Mouse (Mus musculus) cerebellum, adult 8-10 months (tissue): Measurements from ENCODE around the gene Snorc.
"Not testable (repeated sequence)": the region's sequence is repeated elsewhere in the genome, so short reads cannot be mapped to it uniquely, and the experiment has no call there.

ENCODE experiments used
- DNase-seq: peaks from one replicate; pipeline ENCODE4 v3.0.0; 2022

Gene Snorc

GRCm38 (mm10) chr1:87469971-87470370, at the start of gene Snorc:
TSS of gene Snorc (plus strand) at chr1:87470271.
- not testable (repeated sequence) for DNase-seq

DNA sequence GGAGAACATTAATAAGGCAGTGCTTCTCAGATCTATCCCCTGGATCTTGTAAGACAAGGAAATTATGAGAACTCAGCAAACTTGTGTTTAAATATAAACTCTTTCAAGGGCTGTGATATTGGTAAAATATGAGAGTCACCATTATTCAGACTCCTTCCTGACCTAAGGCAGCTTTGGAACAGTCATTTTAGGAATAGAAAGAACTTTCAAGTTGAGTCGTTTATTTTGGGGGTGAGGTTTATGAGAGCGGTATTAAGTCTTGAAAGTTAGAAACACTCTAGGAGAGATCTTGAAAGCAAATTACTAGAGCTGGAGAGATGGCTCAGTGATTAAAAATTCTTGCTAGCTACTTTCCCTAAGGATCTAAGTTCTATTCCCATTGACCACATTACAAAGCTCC, 34.9 kb upstream of the Snorc start:
- DNase-seq: no peak

- DNase-seq: no peak
Measured at GRCm38 (mm10) chr1:87436583-87436982, 33.5 kb upstream of the Snorc start.

DNA sequence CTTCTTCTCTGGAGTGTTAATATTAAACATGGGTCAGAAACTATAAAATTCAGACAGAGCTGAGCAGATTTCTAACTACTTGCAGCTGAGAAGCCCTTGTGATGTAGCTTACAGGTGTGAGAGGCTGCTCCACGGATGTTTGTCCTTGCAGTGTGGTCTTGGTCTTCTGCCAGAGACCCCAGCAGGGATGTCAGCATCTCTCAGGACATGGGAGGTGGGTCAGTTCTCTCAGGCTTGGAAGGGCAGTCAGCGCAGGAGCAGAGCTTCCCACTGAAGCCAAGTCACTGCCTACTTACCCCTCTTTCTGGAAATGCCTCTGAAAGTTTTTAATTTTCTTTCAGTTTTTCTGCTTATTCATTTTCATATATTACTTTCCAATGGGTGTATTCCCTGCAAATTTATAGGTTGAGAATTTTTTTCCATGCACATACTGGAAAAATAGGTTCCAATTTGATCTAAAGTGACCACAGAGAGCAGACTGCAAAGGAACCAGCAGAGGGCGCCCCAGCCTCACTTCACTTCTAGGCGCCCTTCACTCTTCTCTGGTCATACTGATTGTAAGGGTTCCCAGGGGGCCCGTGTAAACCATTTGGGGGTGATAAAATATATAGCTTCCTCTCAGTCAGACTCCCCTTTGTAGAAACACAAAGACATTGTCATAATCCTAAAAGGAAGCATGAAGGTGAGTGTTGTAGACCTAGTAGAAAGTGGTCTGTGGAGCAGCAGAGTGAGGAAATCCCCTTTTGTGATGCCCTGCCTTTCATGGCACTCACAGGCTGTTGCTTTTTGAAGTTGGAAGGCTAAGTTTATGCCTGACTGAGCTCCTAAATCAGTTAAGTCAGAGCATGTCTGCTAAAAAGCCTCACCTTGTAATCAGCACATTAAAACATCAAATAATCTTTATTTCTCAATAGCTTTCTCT, 22.6 kb upstream of the Snorc start:
- DNase-seq: peak; percentile 72

DNA sequence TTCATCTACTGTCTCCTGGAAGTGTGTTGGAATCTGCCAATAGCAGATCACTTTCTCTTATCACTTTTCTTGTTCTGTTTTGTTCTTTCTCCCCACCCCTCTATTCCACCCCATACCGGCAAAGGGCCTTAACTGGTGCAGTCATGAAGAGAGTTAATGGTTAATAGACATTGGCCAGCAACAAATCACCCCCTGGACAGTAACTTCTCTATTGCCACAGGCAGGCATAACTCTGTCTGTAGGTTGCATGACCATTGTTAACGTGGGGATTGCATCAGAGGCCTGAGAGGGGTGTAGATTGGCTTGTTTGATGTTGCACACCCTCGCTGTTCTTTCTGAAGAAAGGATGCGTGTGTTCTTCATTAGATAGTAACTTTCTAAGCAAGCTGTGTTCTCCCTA, 20.6 kb upstream of the Snorc start:
- no peak for DNase-seq

- DNase-seq: no peak
Measured at GRCm38 (mm10) chr1:87456425-87456824, 13.6 kb upstream of the Snorc start.

DNA sequence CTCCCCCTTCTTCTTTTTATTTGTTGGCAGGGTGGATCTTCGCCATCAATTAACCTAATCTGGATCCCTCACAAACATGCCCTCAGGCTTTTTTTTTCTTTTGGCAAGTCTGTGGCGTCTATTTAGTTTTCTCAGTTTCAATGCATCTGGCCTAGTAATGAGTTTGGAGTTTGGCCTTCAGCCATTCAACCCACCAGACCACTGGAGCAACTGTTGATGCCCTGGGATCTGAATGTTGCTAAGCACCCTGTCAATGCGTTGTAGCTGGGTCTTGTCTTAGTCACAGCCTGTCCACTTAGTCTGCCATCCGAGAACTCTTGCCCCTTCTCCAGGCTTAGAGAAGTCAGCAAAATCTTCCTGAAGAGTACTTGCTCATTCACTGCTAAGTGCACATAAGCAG, 12.0 kb upstream of the Snorc start:
- DNase-seq: no peak

- DNase-seq: not testable (repeated sequence)
Measured at GRCm38 (mm10) chr1:87459856-87460255, 10.2 kb upstream of the Snorc start.

DNA sequence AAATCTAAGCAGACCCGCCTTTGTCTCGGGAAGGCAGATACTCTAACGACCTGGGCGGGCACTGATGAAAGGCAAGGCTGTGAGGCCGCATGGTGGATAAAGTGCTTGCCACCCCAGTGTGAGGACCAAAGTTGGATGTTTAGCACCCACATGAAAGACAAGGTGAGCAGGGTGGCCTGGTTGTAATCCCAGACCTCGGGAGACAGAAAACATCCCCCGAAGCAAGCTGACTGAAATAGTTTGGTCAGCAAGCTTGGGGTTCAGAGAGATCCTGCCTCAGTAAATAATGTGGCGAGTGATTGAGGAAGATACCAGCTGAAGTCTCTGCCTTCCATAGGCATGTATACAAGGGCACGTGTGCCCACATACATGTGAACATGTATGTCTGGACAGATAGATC, 2.6 kb upstream of the Snorc start:
- no peak for DNase-seq

DNA sequence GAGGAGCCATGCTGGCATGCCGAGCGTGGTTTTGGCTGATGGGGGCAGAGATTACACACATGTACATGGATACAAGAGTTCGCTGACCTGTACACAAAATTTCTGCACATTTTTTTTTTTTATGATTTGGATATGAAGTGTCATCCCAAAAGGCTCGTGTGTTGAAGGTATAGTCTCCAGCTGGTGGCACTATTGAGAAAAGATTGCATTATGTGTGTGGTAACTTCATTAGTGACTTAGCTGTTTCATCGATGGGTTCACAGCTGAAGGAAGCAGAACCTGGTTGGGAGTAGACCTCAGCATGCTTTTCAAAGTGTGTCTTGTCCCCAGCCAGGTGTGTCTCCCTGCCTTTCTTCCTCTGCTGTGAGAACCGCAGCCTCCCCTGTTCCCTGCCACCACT, 1.8 kb upstream of the Snorc start:
- DNase-seq: no peak

DNA sequence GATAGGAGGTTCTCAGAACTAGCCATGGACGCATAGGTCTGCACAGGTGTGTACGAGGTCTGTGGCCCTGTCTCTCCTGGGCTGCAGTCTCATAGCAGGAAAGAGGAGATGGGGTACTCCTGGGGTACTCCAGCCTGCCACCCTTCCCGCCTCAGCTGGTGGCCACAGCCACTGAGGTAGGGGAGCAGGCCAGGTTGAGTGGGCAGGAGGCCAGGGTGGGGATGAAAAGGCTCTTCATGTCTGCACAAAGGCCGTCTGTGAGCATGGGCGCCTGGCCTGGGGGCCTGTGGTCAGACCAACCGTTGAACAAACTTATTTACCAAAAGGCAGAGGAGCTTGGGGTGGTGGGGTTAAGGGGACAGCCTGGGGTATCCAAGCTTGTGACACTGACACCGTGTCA, 1.8 kb downstream of the Snorc start:
- no peak for DNase-seq

DNA sequence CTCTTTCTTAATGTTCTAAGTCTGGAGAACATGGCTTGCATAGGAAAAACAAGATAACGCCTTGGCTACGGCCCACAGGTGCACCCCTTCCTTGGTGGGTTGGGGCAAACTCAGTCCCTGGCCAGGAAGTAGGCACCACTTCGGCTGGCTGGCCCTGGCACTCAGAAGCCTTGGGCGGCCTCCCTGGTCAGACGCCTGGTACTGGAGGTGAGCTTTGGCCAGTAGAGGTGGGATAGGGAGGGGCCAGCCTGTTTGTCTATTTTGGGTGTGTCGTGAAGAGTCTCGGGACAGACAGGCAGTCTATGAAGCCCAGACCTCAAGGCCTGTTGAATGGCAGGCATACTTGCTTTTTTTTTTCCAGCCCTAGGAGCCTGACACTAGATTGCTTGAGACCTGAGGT, 2.5 kb downstream of the Snorc start:
- no peak for DNase-seq

GRCm38 (mm10) chr1:87475076-87475895, 5.2 kb downstream of the Snorc start:
- DNase-seq: no peak

DNA sequence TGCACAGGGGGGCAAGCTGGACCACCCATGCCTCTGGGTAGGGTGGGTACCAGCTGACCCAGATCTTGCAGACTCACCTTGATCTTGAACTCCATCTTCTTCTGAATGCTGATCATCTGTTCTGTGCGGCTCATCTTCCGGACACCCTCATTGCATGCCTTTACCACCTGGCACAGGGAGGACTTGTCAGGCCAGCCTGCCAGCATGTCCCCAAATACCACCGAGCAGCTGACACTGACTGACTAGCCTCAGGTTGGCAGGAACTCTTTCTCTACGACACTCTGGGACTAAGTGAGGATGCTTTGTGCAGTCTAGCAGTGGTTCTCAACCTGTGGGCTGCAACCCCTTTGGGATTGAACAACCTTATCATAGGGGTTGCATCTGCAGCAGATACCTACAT, 12.5 kb downstream of the Snorc start:
- DNase-seq: no peak

DNA sequence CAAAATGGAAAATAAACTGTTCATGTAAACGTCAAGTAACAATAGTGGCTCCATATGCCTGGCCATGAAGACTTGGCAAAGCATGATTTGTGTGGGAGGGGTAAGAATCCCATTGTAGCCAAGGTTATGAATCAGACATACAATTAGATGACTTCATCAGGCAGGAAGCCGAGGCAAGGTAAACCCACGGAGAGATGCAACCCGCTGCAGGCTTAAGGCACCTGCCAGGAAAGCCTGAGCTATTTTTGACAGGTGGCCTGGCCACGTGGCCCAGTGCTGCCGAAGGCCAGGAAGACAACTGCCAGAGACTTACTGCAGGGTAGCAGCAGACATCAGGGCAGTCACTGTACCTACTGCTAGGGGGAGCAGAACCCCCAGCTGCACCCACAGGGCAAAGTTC, 16.3 kb downstream of the Snorc start:
- peak; percentile 86 for DNase-seq

DNA sequence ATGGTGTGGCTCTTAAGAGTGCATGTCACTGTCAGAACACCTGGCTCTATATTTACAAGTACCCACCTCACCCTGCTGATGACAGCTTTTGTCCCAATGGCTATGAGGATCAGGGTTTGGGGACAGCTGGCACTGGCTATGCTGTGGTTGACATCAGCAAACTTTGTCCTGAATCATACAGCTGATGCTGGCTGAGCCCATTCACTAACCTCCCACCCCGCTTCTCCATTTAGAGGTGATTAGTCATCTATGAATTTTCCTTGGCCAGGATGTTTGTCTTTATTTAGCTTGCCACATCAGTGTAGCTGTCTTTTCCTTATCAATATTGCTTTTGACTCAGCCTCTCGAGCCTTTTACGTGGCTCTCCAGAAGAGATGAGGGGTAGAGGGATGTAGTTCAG, 22.2 kb downstream of the Snorc start:
- DNase-seq: no peak

DNA sequence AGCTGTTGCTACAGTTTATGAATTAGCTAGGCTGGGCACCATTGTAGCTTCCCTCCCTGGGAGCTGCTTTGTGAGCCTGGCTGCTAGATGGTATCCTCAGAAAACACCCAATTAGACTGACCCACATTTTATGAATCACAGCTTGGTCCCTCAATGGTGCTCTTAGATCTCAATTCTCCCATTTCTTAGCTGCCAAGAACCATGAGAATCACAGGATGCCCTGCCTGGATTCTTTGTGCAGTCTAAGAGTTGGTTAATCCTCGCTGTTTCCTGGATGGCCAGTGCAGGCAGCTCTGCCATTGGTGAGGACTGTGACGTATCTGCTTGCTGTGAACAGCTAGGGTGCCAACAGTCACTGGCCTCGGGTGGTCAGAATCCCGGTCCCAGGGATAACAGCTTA, 23.5 kb downstream of the Snorc start:
- DNase-seq: no peak

DNA sequence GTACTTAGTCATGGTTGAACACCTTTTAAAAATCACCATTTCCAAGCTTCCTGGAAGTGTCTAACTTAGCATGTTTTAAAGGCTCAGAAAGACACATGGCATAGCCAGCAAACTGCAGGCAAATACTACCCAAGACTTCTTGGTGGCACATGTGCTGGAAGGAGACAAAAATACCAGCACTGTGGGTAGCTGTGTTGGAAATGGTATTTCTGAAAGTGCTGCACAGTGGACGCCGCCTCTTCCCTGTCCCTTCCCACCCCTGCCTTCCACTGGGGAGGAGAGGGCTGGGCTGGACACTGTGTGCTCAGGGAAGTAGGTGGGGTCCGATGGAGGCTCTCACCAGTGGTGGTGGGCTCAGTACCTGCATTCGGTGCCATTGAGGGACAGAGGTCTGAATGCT, 35.5 kb downstream of the Snorc start:
- DNase-seq: no peak

GRCm38 (mm10) chr1:87507857-87508256, 37.8 kb downstream of the Snorc start:
- DNase-seq: no peak

GRCm38 (mm10) chr1:87508591-87509560, 38.8 kb downstream of the Snorc start:
- no peak for DNase-seq

DNA sequence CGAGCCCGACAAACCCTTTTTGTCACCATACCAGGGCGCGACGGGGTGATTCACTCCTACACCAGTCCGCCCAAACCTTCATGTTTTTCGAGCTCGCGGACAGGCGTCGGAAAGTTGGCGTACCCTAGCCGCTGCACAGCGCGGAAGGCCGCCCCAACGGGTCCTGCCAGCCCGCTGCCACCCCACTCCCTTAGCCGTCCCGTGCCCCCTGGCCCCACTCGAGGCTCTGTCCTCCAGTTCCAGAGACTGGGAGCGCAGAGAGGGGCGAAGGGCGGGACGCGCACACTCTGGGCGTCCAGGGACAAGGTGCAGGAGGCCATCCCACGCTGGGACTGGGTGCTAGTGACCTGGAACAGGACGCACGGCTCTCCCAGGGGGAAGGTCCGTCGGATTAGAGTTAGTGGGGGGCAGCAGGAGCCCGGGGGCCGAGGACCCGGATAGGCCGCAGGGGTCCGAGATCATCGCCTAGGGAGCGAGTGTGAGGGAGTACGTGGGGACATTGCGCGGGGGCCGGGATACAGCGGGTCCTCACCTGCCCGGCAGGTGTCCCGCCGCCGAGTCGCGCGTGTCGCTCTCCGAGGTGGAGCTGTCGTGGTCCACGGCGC, 39.6 kb downstream of the Snorc start, which contains the start of gene Neu2:
Gene Neu2 (plus strand): TSS at position 329 of the 605 bp plus-strand sequence.
- DNase-seq: no peak

DNA sequence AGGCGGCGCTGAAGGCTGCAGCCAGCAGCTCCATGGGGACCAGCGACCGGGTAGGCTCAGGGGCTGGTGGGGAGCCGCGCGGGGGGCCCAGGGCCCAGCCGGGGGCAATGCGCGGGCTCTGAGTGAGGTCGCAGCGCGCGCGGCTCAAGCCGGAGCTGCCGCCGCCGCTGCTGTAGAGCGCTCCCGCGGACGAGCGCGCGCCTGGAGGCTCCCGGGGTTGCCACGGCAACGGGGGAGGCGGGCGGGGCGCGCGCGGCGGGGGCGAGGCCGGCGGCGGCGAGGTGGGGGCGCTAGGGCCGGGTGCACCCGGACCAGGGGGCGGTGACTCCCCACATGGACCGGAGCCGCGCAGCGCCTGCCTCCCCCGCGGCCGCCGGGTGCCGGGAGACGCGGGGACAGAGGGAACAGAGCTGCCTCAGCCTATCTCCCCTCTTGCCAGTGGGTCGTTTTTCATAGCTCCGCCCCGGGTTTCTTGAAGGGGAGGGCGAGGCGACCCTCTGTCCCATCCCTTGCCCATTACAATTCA, 40.2 kb downstream of the Snorc start:
- peak; percentile 46 for DNase-seq
